Mouse (Mus musculus) liver, embryonic 12.5 days (tissue): ENCODE data around the gene 9230112D13Rik. TPM values are rescaled to one million over a fixed set of nuclear protein-coding genes. Genes with fewer than 3 reads are reported as not detected.
A peak's percentile ranks its signal among the peaks of the same experiment; 100 is the strongest.

Source experiments
- ATAC-seq: fragments of 200-750 bp; cut with Nextera tagmentation; 2 replicates; pipeline ENCODE4 v1.8.0; 2017; ENCODE audit warnings: moderate number of reproducible peaks, mild to moderate bottlenecking, moderate library complexity
- H3K27ac ChIP-seq: fragments of 300-500 bp; sonication (generic); 2 replicates; pipeline ENCODE4 v1.5.1; 2016; ENCODE audit warnings: mild to moderate bottlenecking
- H3K27me3 ChIP-seq: fragments of 300-500 bp; sonication (generic); replicated peaks from 2 replicates; pipeline ENCODE4 v1.6.1; 2016; ENCODE audit warnings: mild to moderate bottlenecking, moderate library complexity
- H3K36me3 ChIP-seq: fragments of 300-500 bp; sonication (generic); 2 replicates; pipeline ENCODE4 v1.6.1; 2016; ENCODE audit warnings: mild to moderate bottlenecking, moderate library complexity
- H3K4me1 ChIP-seq: fragments of 300-500 bp; sonication (generic); 2 replicates; pipeline ENCODE4 v1.6.1; 2016
- H3K4me2 ChIP-seq: fragments of 300-500 bp; sonication (generic); 2 replicates; pipeline ENCODE4 v1.6.1; 2016; ENCODE audit warnings: mild to moderate bottlenecking, moderate library complexity
- H3K4me3 ChIP-seq: fragments of 300-500 bp; sonication (generic); 2 replicates; pipeline ENCODE4 v1.5.1; 2016; ENCODE audit warnings: mild to moderate bottlenecking, moderate library complexity
- H3K9ac ChIP-seq: fragments of 300-500 bp; sonication (generic); 2 replicates; pipeline ENCODE4 v1.6.1; 2016; ENCODE audit warnings: mild to moderate bottlenecking, moderate library complexity
- H3K9me3 ChIP-seq: fragments of 300-500 bp; sonication (generic); replicated peaks from 2 replicates; pipeline ENCODE4 v1.6.1; 2016; ENCODE audit warnings: mild to moderate bottlenecking, moderate library complexity
- WGBS: fragments of 180-500 bp; shearing (Covaris S2); methylation state at CpG from one replicate; pipeline ENCODE4 v1.1.7; 2016; ENCODE audit not compliant: insufficient replicate concordance; 5-methylcytosine and 5-hydroxymethylcytosine counted together
- polyA plus RNA-seq: library from polyadenylated mRNA; unstranded; fragments of >200 nt; fragmentation: Nextera tagmentation; extraction: Ambion mirVana; gene quantifications from 2 replicates; pipeline ENCODE4 v1.2.1, GENCODE M21; 2016

The 9230112D13Rik gene
- polyA plus RNA-seq: not detected in 2 replicates

DNA sequence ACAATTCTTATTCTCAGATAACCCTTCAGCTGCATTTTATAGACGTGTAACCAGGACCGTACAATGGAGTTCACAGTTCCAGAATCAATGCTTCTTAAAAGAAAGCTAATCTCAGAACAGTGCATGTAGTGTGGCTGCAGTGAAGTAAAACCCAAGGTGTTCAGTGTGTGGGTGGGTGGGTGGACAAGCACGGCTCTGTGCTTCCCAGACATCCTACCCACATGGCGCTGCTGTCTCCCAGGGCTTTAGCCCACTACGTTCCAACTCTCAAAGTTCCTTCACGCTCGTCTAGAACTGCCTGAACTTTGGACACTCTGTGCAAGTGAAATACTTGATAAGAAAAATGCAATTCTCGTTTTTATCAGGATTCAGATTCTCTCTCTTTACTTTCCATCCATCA lies at the start of gene 9230112D13Rik:
TSS of gene 9230112D13Rik (minus strand) at position 101 of the 400 bp plus-strand sequence.
- H3K4me3 ChIP-seq: no peak within 1 kb of the TSS
- no peak within 1 kb of the TSS for H3K4me2 ChIP-seq
- H3K9me3 ChIP-seq: no peaks in the 10 kb centered on the region
- H3K27me3 ChIP-seq: peaks cover 8% of the 10 kb centered on the region
- no peaks in the 10 kb centered on the region for H3K4me1 ChIP-seq
- ATAC-seq: no peak
- WGBS: 72% methylated on average over 8 of the region's 8 CpGs
- no peak within 1 kb of the TSS for H3K9ac ChIP-seq
- no peak within 1 kb of the TSS for H3K27ac ChIP-seq
- no peaks in the 10 kb centered on the region for H3K36me3 ChIP-seq

DNA sequence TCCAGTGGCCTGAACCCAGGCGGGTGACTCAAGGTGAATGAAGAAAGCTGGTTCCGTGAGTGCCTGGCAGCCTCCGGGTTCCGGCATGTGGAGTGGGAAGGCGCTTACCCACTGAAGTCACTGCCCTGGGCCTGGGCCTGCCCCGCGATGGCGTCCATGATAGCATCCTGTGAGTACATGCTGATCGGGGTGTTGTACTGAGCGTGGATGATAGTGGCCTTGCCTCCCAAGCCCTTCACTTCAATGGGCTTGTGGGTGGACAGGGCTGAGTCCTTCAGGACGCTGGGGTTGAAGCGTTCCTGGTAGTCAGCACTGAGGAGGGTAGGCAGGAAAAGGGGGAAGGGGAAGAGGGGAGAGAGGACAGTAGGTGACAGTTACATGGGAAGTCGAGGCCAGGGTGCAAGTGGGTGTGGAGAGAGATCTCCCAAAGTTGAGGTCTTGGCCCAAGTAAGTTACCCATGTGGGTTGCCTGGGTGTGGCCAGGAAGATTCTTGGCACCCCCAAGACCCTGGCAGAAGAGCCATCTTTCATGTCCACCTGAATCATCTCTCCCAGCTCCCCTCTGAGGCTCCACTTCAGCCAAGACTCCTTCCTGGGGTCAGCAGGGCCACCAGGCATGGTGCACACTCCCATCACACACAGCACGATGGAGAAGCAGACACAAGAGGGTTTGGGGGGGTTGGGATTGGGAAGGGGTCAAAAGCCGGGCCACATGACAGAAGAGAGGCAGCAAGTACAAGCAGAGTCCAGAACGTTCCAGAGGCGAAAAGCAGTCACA lies 49.2 kb upstream of the 9230112D13Rik start:
- no peak for ATAC-seq
- no peaks in the 10 kb centered on the region for H3K9me3 ChIP-seq
- no peak overlapping the region for H3K4me2 ChIP-seq
- H3K4me3 ChIP-seq: no peak overlapping the region
- H3K9ac ChIP-seq: no peak overlapping the region
- H3K36me3 ChIP-seq: no peaks in the 10 kb centered on the region
- H3K27me3 ChIP-seq: peaks cover 30% of the 10 kb centered on the region
- no peak overlapping the region for H3K27ac ChIP-seq
- H3K4me1 ChIP-seq: peaks cover 3% of the 10 kb centered on the region; the same call in 1 of the 2 replicates
- WGBS: 72% methylated on average over 17 of the region's 17 CpGs

DNA sequence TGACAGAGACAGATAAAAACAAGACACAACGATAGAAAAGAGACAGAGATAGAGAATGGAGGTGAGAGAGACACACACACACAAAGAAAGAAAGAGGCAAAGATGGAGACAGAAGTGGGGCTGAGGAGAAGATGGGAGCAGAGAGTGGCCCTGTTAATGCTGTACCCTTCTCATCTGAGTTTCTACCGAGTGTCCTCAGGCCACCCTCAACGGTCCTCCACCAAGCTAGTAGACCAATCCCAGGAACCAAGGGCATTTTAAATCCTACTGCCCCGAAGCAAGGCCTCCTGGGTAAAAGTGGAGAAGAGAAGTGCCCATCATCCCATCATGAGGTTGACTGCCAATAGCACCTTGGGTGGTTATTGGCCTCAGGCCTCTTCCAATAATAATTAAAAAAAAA lies 48.3 kb upstream of the 9230112D13Rik start:
- Histone ChIP-seq H3K36me3 (no peaks in the 10 kb centered on the region), H3K27me3 (peaks cover 28% of the 10 kb centered on the region), H3K9ac (no peak overlapping the region), H3K4me3 (no peak overlapping the region), H3K27ac (no peak overlapping the region), H3K4me2 (no peak overlapping the region), H3K9me3 (no peaks in the 10 kb centered on the region), H3K4me1 (peaks cover 3% of the 10 kb centered on the region; the same call in 1 of the 2 replicates)
- 55% methylated on average over 4 of the region's 4 CpGs for WGBS
- no peak for ATAC-seq

DNA sequence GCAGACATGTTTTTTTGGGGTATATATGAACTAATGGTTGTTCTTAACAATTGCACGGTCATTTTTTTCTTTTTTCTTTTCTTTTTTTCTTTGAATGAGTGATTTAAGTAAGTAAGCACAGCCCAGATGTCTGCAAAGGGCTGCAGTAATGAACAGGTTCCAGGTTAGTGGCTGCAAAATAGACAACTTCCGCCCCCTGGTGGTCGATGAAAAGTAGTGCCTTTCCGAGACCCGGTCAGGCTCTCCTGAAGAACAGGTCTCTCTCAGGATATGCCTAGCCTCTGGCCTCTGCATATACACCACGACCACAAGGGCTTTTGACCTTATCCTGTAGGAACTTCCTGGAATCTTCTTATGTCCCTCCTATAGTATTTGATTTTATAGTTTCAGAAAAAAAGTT lies 47.7 kb upstream of the 9230112D13Rik start:
- Histone ChIP-seq H3K36me3 (no peaks in the 10 kb centered on the region), H3K9ac (no peak overlapping the region), H3K9me3 (no peaks in the 10 kb centered on the region), H3K27me3 (peaks cover 25% of the 10 kb centered on the region), H3K4me3 (no peak overlapping the region), H3K4me1 (peaks cover 3% of the 10 kb centered on the region; the same call in 1 of the 2 replicates), H3K4me2 (peak overlapping the region; percentile 45; the same call in 1 of the 2 replicates), H3K27ac (no peak overlapping the region)
- ATAC-seq: peak; percentile 48; the same call in 1 of the 2 replicates
- WGBS: 1% methylated on average over 6 of the region's 6 CpGs

DNA sequence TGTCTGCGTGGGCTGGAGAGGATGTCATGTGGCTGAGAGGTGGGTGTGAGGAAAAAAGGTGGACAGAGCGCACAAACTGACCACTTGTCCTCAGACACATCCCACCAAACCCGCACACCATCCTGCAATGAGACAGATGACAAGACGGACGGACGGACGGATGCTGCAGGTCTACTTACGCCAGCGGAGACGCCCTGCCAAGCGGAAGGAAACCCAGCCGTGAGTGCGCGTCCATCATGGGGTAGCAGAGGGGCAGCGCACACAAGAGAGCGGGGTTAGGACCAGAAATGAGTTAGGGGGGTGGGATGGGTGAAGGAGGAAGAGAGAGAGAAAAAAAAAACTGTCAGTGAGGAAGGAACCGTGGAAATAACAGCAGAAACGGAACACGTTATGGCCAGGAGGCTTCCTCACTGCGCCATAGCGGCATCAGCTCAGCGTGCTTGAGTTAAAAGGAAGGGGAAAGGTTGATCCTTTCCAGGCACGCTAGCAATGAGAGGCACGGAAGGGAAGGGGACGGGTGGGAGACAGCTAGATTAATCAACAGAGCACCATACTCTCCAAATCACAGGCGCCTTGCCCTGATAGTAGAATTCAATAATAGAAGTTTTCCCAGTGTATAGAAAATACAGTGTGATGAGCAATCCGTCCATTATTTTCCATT lies 47.1 kb upstream of the 9230112D13Rik start:
- 26% methylated on average over 27 of the region's 27 CpGs for WGBS
- ATAC-seq: no peak

DNA sequence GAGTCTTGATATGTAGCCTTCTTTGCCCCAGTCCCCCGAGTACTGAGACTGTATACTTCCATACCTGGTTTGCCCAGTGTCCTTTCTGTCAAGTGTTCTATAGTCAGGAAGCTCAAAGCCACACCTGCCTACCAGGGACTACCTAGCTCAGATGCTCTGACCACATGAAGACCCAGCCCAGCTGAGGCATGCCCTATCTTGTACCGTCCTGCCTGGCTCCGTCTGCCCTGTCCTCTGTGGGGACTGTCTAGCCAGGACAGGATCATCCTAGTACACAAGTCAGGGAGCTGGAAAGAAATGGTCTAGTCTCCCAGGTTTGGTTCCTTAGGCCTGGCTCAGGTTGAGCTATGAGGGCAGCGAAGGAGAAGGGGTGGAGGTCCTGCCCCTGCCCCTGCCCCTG lies 46.0 kb upstream of the 9230112D13Rik start:
- H3K4me2 ChIP-seq: no peak overlapping the region
- peaks cover 20% of the 10 kb centered on the region for H3K27me3 ChIP-seq
- H3K27ac ChIP-seq: no peak overlapping the region
- peaks cover 3% of the 10 kb centered on the region; the same call in 1 of the 2 replicates for H3K4me1 ChIP-seq
- H3K9ac ChIP-seq: no peak overlapping the region
- no peak overlapping the region for H3K4me3 ChIP-seq
- H3K36me3 ChIP-seq: no peaks in the 10 kb centered on the region
- ATAC-seq: no peak
- 60% methylated on average over 4 of the region's 4 CpGs for WGBS
- H3K9me3 ChIP-seq: no peaks in the 10 kb centered on the region

More for the DNA sequence above, 47.1 kb upstream of the 9230112D13Rik start:
- Histone ChIP-seq H3K4me1 (peaks cover 3% of the 10 kb centered on the region; the same call in 1 of the 2 replicates), H3K9ac (no peak overlapping the region), H3K9me3 (no peaks in the 10 kb centered on the region), H3K27me3 (peaks cover 20% of the 10 kb centered on the region), H3K36me3 (no peaks in the 10 kb centered on the region), H3K4me2 (peak overlapping the region; percentile 45), H3K4me3 (peak overlapping the region; percentile 10; the same call in 1 of the 2 replicates), H3K27ac (no peak overlapping the region)

DNA sequence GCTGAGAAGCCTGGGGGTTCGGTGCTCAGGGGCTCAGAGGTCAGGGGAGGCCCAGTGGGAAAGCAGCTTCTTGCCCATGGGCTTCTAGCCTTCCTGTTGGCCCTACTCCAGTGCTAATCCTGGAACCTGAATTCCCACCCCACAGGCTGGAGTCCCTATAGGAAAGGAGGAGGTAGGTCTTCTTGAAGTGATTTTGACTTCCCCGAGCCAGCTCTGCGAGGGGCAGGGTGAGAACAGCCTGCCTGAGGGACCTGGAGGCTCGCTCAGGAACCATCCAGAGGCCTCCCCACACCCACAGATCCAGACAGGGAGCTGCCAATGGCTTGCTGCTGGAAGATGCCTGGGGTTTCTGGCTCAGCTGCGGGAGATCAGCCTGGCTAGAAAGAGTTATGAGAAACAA lies 45.1 kb upstream of the 9230112D13Rik start:
- Histone ChIP-seq H3K4me3 (no peak overlapping the region), H3K4me2 (no peak overlapping the region), H3K27me3 (peaks cover 20% of the 10 kb centered on the region), H3K9ac (no peak overlapping the region), H3K4me1 (no peaks in the 10 kb centered on the region), H3K27ac (no peak overlapping the region), H3K36me3 (no peaks in the 10 kb centered on the region), H3K9me3 (no peaks in the 10 kb centered on the region)
- no peak for ATAC-seq
- 59% methylated on average over 5 of the region's 5 CpGs for WGBS

DNA sequence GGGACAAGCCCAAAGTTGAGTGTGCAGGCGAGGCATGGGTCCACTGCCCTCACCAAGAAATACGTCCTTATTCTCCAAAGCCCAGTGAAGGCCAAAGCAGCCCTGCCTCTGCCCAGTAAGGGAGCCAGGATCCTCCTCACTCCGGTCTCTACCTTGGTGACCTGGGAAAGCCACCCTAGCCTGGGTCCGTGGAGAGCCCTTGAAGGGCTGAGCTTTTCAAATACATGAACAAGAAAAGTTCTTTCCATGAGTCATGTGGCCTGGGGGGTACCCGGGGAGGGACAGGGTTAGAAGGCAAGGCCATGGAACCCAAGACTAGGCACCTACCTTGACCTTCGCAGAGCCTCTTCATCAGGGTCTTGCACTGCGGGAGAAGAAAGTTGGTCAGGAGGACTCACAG lies 43.9 kb upstream of the 9230112D13Rik start:
- Histone ChIP-seq H3K4me1 (no peaks in the 10 kb centered on the region), H3K9ac (no peak overlapping the region), H3K27ac (no peak overlapping the region), H3K9me3 (no peaks in the 10 kb centered on the region), H3K4me3 (no peak overlapping the region), H3K36me3 (no peaks in the 10 kb centered on the region), H3K27me3 (peaks cover 16% of the 10 kb centered on the region), H3K4me2 (no peak overlapping the region)
- WGBS: 80% methylated on average over 7 of the region's 7 CpGs
- ATAC-seq: no peak

DNA sequence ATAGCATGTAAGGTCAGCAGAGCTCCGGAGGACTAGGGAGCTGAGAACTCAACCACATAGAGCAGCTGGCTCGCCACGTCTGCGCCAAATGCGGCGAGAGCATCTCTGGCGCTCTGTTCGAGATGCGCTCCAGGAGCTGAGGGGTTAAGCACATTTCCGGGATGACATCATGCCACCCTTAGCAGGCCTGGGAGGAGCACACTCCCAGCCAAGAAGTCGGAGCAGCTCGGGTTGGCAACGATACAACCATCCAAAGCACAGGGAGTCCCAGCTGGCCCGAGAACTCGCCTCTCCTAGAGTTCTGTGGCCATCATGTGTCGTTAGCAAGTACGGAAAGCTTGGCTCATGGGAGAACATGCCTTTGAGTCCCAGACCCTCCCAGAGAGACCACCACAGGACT lies 43.1 kb upstream of the 9230112D13Rik start:
- ATAC-seq: no peak

DNA sequence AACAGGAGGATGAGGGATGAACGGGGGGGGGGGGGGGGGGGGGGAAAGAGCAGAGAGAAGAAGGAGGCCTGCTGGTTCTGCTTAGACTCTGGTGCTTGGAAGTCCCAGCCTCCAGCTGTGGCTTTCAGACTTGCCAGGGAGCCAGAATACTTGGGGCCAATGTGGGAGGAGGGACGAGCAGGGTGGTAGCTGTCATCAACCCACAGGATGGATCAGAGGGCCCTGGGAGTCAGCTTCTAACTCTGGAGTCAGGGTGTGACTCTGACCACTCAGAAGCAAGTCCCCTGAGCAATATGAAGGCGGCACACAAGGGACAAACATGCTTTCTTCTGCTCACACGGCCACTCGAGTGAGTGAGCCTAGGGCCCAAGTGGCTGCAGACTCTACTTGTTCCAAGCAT lies 42.0 kb upstream of the 9230112D13Rik start:
- H3K4me1 ChIP-seq: no peaks in the 10 kb centered on the region
- H3K27me3 ChIP-seq: peaks cover 20% of the 10 kb centered on the region
- H3K4me3 ChIP-seq: no peak overlapping the region
- H3K9ac ChIP-seq: no peak overlapping the region
- no peak for ATAC-seq
- no peak overlapping the region for H3K27ac ChIP-seq
- 62% methylated on average over 5 of the region's 5 CpGs for WGBS
- H3K36me3 ChIP-seq: no peaks in the 10 kb centered on the region
- no peak overlapping the region for H3K4me2 ChIP-seq
- H3K9me3 ChIP-seq: no peaks in the 10 kb centered on the region

More for the DNA sequence above, 43.1 kb upstream of the 9230112D13Rik start:
- Histone ChIP-seq H3K4me2 (no peak overlapping the region), H3K9me3 (no peaks in the 10 kb centered on the region), H3K4me3 (no peak overlapping the region), H3K27ac (no peak overlapping the region), H3K36me3 (no peaks in the 10 kb centered on the region), H3K9ac (no peak overlapping the region), H3K27me3 (peaks cover 24% of the 10 kb centered on the region), H3K4me1 (no peaks in the 10 kb centered on the region)
- 62% methylated on average over 17 of the region's 17 CpGs for WGBS

DNA sequence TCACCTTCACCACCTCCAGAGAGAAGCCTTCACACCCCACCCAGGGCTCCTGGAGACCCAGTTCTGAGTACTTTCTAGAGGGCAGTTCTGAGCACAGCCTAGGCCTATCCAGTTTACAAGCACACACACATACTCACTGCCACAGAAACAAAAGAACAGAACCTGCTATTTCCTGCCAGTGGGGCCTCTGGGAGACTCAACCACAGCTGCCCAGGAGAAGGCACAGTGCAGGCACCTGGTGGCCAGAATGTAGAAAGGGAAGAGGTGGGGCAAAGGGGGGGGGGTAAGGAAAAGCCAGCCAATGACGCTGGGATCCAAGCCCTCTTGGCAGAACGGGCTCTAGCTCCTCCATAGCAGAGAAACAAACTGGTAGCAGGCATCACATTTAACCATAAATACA lies 39.8 kb upstream of the 9230112D13Rik start:
- Histone ChIP-seq H3K27ac (no peak overlapping the region), H3K4me1 (no peaks in the 10 kb centered on the region)

DNA sequence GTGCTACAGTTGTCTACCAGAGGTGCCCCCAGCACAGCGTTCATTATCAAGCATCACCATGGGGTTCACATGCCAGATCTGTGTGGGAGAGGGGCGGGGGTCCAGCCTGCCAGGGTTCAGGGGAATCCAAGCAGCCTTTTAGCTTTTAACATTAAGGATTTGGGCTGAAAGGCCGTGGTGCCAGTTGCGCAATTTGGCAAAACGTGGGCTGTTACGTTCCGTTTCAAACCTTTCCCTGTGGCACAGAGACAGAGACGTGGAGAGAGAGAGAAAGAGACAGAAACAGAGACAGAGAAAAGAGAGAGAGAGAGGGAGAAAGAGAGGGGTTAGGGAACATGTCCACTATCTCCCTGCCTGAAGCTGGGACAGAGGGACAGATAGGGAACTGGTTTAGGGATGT lies 39.0 kb upstream of the 9230112D13Rik start:
- Histone ChIP-seq H3K27ac (no peak overlapping the region), H3K4me1 (no peaks in the 10 kb centered on the region), H3K4me3 (no peak overlapping the region), H3K9me3 (no peaks in the 10 kb centered on the region), H3K9ac (no peak overlapping the region), H3K4me2 (no peak overlapping the region), H3K36me3 (no peaks in the 10 kb centered on the region), H3K27me3 (peaks cover 19% of the 10 kb centered on the region; the same call in 1 of the 2 replicates)
- WGBS: 73% methylated on average over 8 of the region's 8 CpGs
- no peak for ATAC-seq

More for the DNA sequence above, 39.8 kb upstream of the 9230112D13Rik start:
- no peak overlapping the region for H3K4me3 ChIP-seq
- H3K9ac ChIP-seq: no peak overlapping the region
- no peak overlapping the region for H3K4me2 ChIP-seq
- H3K27me3 ChIP-seq: peaks cover 19% of the 10 kb centered on the region; the same call in 1 of the 2 replicates
- ATAC-seq: no peak
- WGBS: 3% methylated on average over 2 of the region's 2 CpGs
- H3K9me3 ChIP-seq: no peaks in the 10 kb centered on the region
- no peaks in the 10 kb centered on the region for H3K36me3 ChIP-seq
